Mouse (Mus musculus): ENCODE measurements at regions not wholly inside any gene's neighbourhood (a gene's known extent, or its start where the extent isn't known, plus 50 kb on each side); places are given as distances from the start of the nearest gene placed in this dataset.

- Histone ChIP-seq H3K4me3 (ENCODE audit: low read depth, low read length) (no peak overlapping the region), H3K27me3 (replicated peaks; ENCODE audit: control insufficient read depth, insufficient read depth, low read length) (no peaks in the 10 kb centered on the region), H3K4me2 (replicated peaks; ENCODE audit: low read depth) (no peak overlapping the region), H3K4me1 (replicated peaks; ENCODE audit: control insufficient read depth, insufficient read depth, low read length) (no peaks in the 10 kb centered on the region), H3K9ac (ENCODE audit: low read depth, low read length) (no peak overlapping the region), H3K9me3 (ENCODE audit: control insufficient read depth) (no peaks in the 10 kb centered on the region), H3K36me3 (ENCODE audit: control insufficient read depth, insufficient read depth) (no peaks in the 10 kb centered on the region), H3K27ac (ENCODE audit: low read depth, low read length) (no peak overlapping the region)
- peak; percentile 92 for TF ChIP-seq CTCF (IDR thresholded peaks at IDR 0.05; ENCODE audit: low read depth)
- no peak for ATAC-seq
- WGBS = 24% methylated on average over 11 of the region's 11 CpGs
Observed at GRCm38 (mm10) chr2:133020173-133020837, 74.6 kb upstream of the Fermt1 start.

GRCm38 (mm10) chr2:133021244-133021643 lies 75.5 kb upstream of the Fermt1 start:
- TF ChIP-seq CTCF (IDR thresholded peaks at IDR 0.05; ENCODE audit: low read depth) = no peak
- H3K27me3 ChIP-seq (replicated peaks; ENCODE audit: control insufficient read depth, insufficient read depth, low read length) = no peaks in the 10 kb centered on the region
- no peak overlapping the region for H3K4me2 ChIP-seq (replicated peaks; ENCODE audit: low read depth)
- ATAC-seq = no peak
- H3K9me3 ChIP-seq (ENCODE audit: control insufficient read depth) = no peaks in the 10 kb centered on the region
- H3K27ac ChIP-seq (ENCODE audit: low read depth, low read length) = no peak overlapping the region
- WGBS = 82% methylated on average over 3 of the region's 3 CpGs
- no peak overlapping the region for H3K9ac ChIP-seq (ENCODE audit: low read depth, low read length)
- H3K4me1 ChIP-seq (replicated peaks; ENCODE audit: control insufficient read depth, insufficient read depth, low read length) = no peaks in the 10 kb centered on the region
- H3K4me3 ChIP-seq (ENCODE audit: low read depth, low read length) = no peak overlapping the region
- no peaks in the 10 kb centered on the region for H3K36me3 ChIP-seq (ENCODE audit: control insufficient read depth, insufficient read depth)

GRCm38 (mm10) chr2:133027038-133027437 lies 81.3 kb upstream of the Fermt1 start:
- Histone ChIP-seq H3K9me3 (ENCODE audit: control insufficient read depth) (no peaks in the 10 kb centered on the region), H3K4me1 (replicated peaks; ENCODE audit: control insufficient read depth, insufficient read depth, low read length) (no peaks in the 10 kb centered on the region), H3K36me3 (ENCODE audit: control insufficient read depth, insufficient read depth) (no peaks in the 10 kb centered on the region), H3K4me2 (replicated peaks; ENCODE audit: low read depth) (no peak overlapping the region), H3K4me3 (ENCODE audit: low read depth, low read length) (no peak overlapping the region), H3K27ac (ENCODE audit: low read depth, low read length) (no peak overlapping the region), H3K27me3 (replicated peaks; ENCODE audit: control insufficient read depth, insufficient read depth, low read length) (no peaks in the 10 kb centered on the region), H3K9ac (ENCODE audit: low read depth, low read length) (no peak overlapping the region)
- WGBS = 88% methylated on average over 2 of the region's 2 CpGs
- no peak for ATAC-seq
- TF ChIP-seq CTCF (IDR thresholded peaks at IDR 0.05; ENCODE audit: low read depth) = no peak

GRCm38 (mm10) chr2:133035421-133035820 lies 89.7 kb upstream of the Fermt1 start:
- no peak overlapping the region for H3K27ac ChIP-seq (ENCODE audit: low read depth, low read length)
- TF ChIP-seq CTCF (IDR thresholded peaks at IDR 0.05; ENCODE audit: low read depth) = no peak
- no peaks in the 10 kb centered on the region for H3K36me3 ChIP-seq (ENCODE audit: control insufficient read depth, insufficient read depth)
- no peaks in the 10 kb centered on the region for H3K9me3 ChIP-seq (ENCODE audit: control insufficient read depth)
- no peaks in the 10 kb centered on the region for H3K27me3 ChIP-seq (replicated peaks; ENCODE audit: control insufficient read depth, insufficient read depth, low read length)
- no peak for ATAC-seq
- no peak overlapping the region for H3K4me2 ChIP-seq (replicated peaks; ENCODE audit: low read depth)
- H3K4me1 ChIP-seq (replicated peaks; ENCODE audit: control insufficient read depth, insufficient read depth, low read length) = no peaks in the 10 kb centered on the region
- no peak overlapping the region for H3K4me3 ChIP-seq (ENCODE audit: low read depth, low read length)
- no peak overlapping the region for H3K9ac ChIP-seq (ENCODE audit: low read depth, low read length)
- WGBS = 63% methylated on average over 3 of the region's 3 CpGs

- Histone ChIP-seq H3K4me1 (replicated peaks; ENCODE audit: control insufficient read depth, insufficient read depth, low read length) (no peaks in the 10 kb centered on the region), H3K27ac (ENCODE audit: low read depth, low read length) (no peak overlapping the region), H3K9me3 (ENCODE audit: control insufficient read depth) (no peaks in the 10 kb centered on the region), H3K4me2 (replicated peaks; ENCODE audit: low read depth) (no peak overlapping the region), H3K27me3 (replicated peaks; ENCODE audit: control insufficient read depth, insufficient read depth, low read length) (no peaks in the 10 kb centered on the region), H3K36me3 (ENCODE audit: control insufficient read depth, insufficient read depth) (no peaks in the 10 kb centered on the region), H3K9ac (ENCODE audit: low read depth, low read length) (no peak overlapping the region), H3K4me3 (ENCODE audit: low read depth, low read length) (no peak overlapping the region)
- no peak for ATAC-seq
- WGBS = 94% methylated on average over 1 of the region's 1 CpGs
- 0 out of 2 replicates have a peak, but pooled peaks have one; percentile 12 for TF ChIP-seq CTCF (IDR thresholded peaks at IDR 0.05; ENCODE audit: low read depth)
Observed at GRCm38 (mm10) chr2:133040708-133041107, 95.0 kb upstream of the Fermt1 start.

- no peak overlapping the region for H3K27ac ChIP-seq (ENCODE audit: low read depth, low read length)
- H3K4me2 ChIP-seq (replicated peaks; ENCODE audit: low read depth) = no peak overlapping the region
- no peaks in the 10 kb centered on the region for H3K9me3 ChIP-seq (ENCODE audit: control insufficient read depth)
- ATAC-seq = no peak
- WGBS = 81% methylated on average over 11 of the region's 11 CpGs
- no peak for TF ChIP-seq CTCF (IDR thresholded peaks at IDR 0.05; ENCODE audit: low read depth)
- H3K4me3 ChIP-seq (ENCODE audit: low read depth, low read length) = no peak overlapping the region
- H3K27me3 ChIP-seq (replicated peaks; ENCODE audit: control insufficient read depth, insufficient read depth, low read length) = no peaks in the 10 kb centered on the region
- no peaks in the 10 kb centered on the region for H3K36me3 ChIP-seq (ENCODE audit: control insufficient read depth, insufficient read depth)
- H3K4me1 ChIP-seq (replicated peaks; ENCODE audit: control insufficient read depth, insufficient read depth, low read length) = no peaks in the 10 kb centered on the region
- H3K9ac ChIP-seq (ENCODE audit: low read depth, low read length) = no peak overlapping the region
Observed at GRCm38 (mm10) chr2:133077698-133078356, 132.1 kb upstream of the Fermt1 start.

All from intestine, postnatal 0 days (tissue).